Comparison of ENCODE assay signal across 31 mouse cellular contexts in the genomic region with DNA sequence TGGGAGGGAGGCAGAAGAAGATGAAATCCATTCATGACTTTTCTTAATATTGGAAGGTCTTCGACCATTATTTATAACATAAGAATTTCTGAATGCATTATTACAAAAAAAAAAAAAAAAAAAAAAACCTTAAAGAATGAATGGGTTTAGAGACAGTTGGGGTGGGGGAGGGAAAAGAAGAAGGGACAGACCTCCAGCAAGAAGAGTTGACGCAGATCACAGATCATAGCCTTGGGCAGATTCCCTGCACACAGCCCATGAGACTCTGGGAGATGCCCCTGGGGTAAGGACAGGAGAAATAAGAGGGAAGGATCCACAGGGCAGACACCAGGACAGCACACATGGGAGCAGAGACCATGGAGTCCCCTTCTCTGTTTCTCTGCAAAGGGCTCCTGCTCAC. TPM values are rescaled to one million over a fixed set of nuclear protein-coding genes. Genes with fewer than 3 reads are reported as not detected.
"Had no signal": no experiment of that assay in that cellular context is flagged by ENCODE, and none has a peak within 500 bp of the region (broad histone marks: within the 10 kb centered on the region; RNA-seq: fewer than 3 reads in every experiment).

A gene (plus strand): TSS at position 301 of the 400 bp plus-strand sequence.

- H3K4me1 ChIP-seq: embryonic facial prominence, embryonic 13.5 days; embryonic facial prominence, embryonic 15.5 days; forebrain, embryonic 12.5 days; forebrain, embryonic 13.5 days; forebrain, embryonic 15.5 days had no signal

- H3K4me2 ChIP-seq: embryonic facial prominence, embryonic 12.5 days; embryonic facial prominence, embryonic 13.5 days; embryonic facial prominence, embryonic 15.5 days; forebrain, embryonic 12.5 days; forebrain, embryonic 13.5 days; forebrain, embryonic 15.5 days had no signal

- H3K9ac ChIP-seq: embryonic facial prominence, embryonic 12.5 days; embryonic facial prominence, embryonic 13.5 days; embryonic facial prominence, embryonic 15.5 days; forebrain, embryonic 12.5 days; forebrain, embryonic 13.5 days; forebrain, embryonic 15.5 days; forebrain, postnatal 0 days had no signal

- ATAC-seq: forebrain, embryonic 13.5 days; forebrain, embryonic 14.5 days; forebrain, embryonic 15.5 days; forebrain, embryonic 16.5 days; forebrain, postnatal 0 days had no signal

- H3K9me3 ChIP-seq: embryonic facial prominence, embryonic 10.5 days; embryonic facial prominence, embryonic 12.5 days; embryonic facial prominence, embryonic 13.5 days; embryonic facial prominence, embryonic 15.5 days; forebrain, embryonic 10.5 days; forebrain, embryonic 12.5 days; forebrain, embryonic 13.5 days; forebrain, embryonic 15.5 days had no signal

- H3K4me3 ChIP-seq: embryonic facial prominence, embryonic 10.5 days; embryonic facial prominence, embryonic 12.5 days; embryonic facial prominence, embryonic 13.5 days; embryonic facial prominence, embryonic 15.5 days; erythroblast, embryonic 14.5 days; forebrain, embryonic 10.5 days; forebrain, embryonic 12.5 days; forebrain, embryonic 13.5 days; forebrain, embryonic 15.5 days; gastrocnemius, adult 2 months; heart, adult 2 months had no signal

- H3K27me3 ChIP-seq: embryonic facial prominence, embryonic 12.5 days; embryonic facial prominence, embryonic 13.5 days; embryonic facial prominence, embryonic 15.5 days; forebrain, embryonic 12.5 days; forebrain, embryonic 13.5 days; forebrain, embryonic 15.5 days had no signal

- H3K27ac ChIP-seq: embryonic facial prominence, embryonic 10.5 days; embryonic facial prominence, embryonic 12.5 days; embryonic facial prominence, embryonic 13.5 days; embryonic facial prominence, embryonic 15.5 days; forebrain, embryonic 10.5 days; forebrain, embryonic 12.5 days; forebrain, embryonic 13.5 days; forebrain, embryonic 15.5 days; gastrocnemius, adult 2 months; heart, adult 2 months had no signal

- H3K36me3 ChIP-seq: embryonic facial prominence, embryonic 10.5 days; embryonic facial prominence, embryonic 12.5 days; embryonic facial prominence, embryonic 13.5 days; embryonic facial prominence, embryonic 15.5 days; forebrain, embryonic 10.5 days; forebrain, embryonic 12.5 days; forebrain, embryonic 15.5 days had no signal

- DNase-seq: cerebellum, adult 8-10 months; cerebellum, adult 9-10 months; cerebellum, adult 9-11 months; cerebellum, postnatal 10 days; cerebellum, postnatal 14 days; cerebellum, postnatal 25 days; cerebellum, postnatal 36 days; embryo, embryonic 11 days; forebrain, postnatal 0 days; gastrocnemius, adult 2 months; gastrocnemius, postnatal 10 days; gastrocnemius, postnatal 14 days; gastrocnemius, postnatal 25 days; gastrocnemius, postnatal 36 days; heart, adult 11 months; heart, adult 18-20 months; heart, adult 2 months had no signal

RNA-seq across cellular contexts. Expression of the gene that starts here (rescaled TPM):
- polyA plus RNA-seq: embryonic facial prominence, embryonic 10.5 days; embryonic facial prominence, embryonic 11.5 days; embryonic facial prominence, embryonic 12.5 days; embryonic facial prominence, embryonic 13.5 days; embryonic facial prominence, embryonic 14.5 days; embryonic facial prominence, embryonic 15.5 days; erythroblast, embryonic 14.5 days; forebrain, embryonic 10.5 days; forebrain, embryonic 11.5 days; forebrain, embryonic 12.5 days; forebrain, embryonic 13.5 days; forebrain, embryonic 14.5 days; heart, adult 2 months had no signal
